Mouse (Mus musculus) limb, embryonic 14.5 days (tissue): ENCODE measurements around the gene Ugt1a6a. TPM values are rescaled to one million over a fixed set of nuclear protein-coding genes. Genes with fewer than 3 reads are reported as not detected.
A peak's percentile ranks its signal among the peaks of the same experiment; 100 is the strongest.

Experiments used
- ATAC-seq: fragments of 200-750 bp; cut with Nextera tagmentation; 2 replicates; pipeline ENCODE4 v1.8.0; 2017; ENCODE audit warnings: low read depth, moderate number of reproducible peaks, moderate TSS enrichment; ENCODE audit not compliant: low FRiP score
- DNase-seq: peaks from one replicate; pipeline ENCODE4 v3.0.0-alpha.2; 2015; ENCODE audit warnings: low spot score
- H3K27ac ChIP-seq: fragments of 300-500 bp; sonication (generic); replicated peaks from 2 replicates; pipeline ENCODE4 v1.5.1; 2014; ENCODE audit warnings: low read depth, mild to moderate bottlenecking, low read length, moderate library complexity, mixed read lengths
- H3K27me3 ChIP-seq: fragments of 300-500 bp; sonication (generic); 2 replicates; pipeline ENCODE4 v1.6.1; 2014; ENCODE audit warnings: low read length, mixed read lengths; ENCODE audit not compliant: control insufficient read depth, insufficient read depth
- H3K36me3 ChIP-seq: fragments of 300-500 bp; sonication (generic); 2 replicates; pipeline ENCODE4 v1.6.1; 2014; ENCODE audit warnings: mild to moderate bottlenecking, low read length, moderate library complexity, mixed read lengths; ENCODE audit not compliant: control insufficient read depth, insufficient read depth
- H3K4me1 ChIP-seq: fragments of 300-500 bp; sonication (generic); 2 replicates; pipeline ENCODE4 v1.6.1; 2014; ENCODE audit warnings: antibody characterized with exemption, low read length, mixed read lengths; ENCODE audit not compliant: control insufficient read depth, insufficient read depth
- H3K4me2 ChIP-seq: fragments of 300-500 bp; sonication (generic); replicated peaks from 2 replicates; pipeline ENCODE4 v1.6.1; 2014; ENCODE audit warnings: low read depth, mild to moderate bottlenecking, low read length, moderate library complexity; ENCODE audit not compliant: severe bottlenecking
- H3K4me3 ChIP-seq: fragments of 300-500 bp; sonication (generic); replicated peaks from 2 replicates; pipeline ENCODE4 v1.5.1; 2014; ENCODE audit warnings: low read length
- H3K9ac ChIP-seq: fragments of 300-500 bp; sonication (generic); 2 replicates; pipeline ENCODE4 v1.6.1; 2014; ENCODE audit warnings: mild to moderate bottlenecking, low read depth, low read length, moderate library complexity; ENCODE audit not compliant: severe bottlenecking
- H3K9me3 ChIP-seq: fragments of 300-500 bp; sonication (generic); 2 replicates; pipeline ENCODE4 v1.6.1; 2016; ENCODE audit warnings: low read length; ENCODE audit not compliant: control insufficient read depth
- POLR2A ChIP-seq: fragments of 200-500 bp; IDR thresholded peaks from 2 replicates; pipeline ENCODE4 v1.8.0; 2012; ENCODE audit warnings: inconsistent platforms, mild to moderate bottlenecking, moderate library complexity, borderline replicate concordance; ENCODE audit not compliant: insufficient read depth, insufficient read length; ENCODE audit errors: extremely low read depth
- WGBS: fragments of 180-500 bp; shearing (Covaris S2); extraction: QIAGEN DNeasy Blood & Tissue Kit; methylation state at CpG from one replicate; pipeline ENCODE4 v1.1.7; 2014; 5-methylcytosine and 5-hydroxymethylcytosine counted together
- polyA plus RNA-seq, 2 experiments: library from polyadenylated mRNA; depleted of rRNA in 1 of 2; stranded (reverse) in 1 of 2; unstranded in 1 of 2; fragments of >200 nt; fragmentation: Nextera tagmentation in 1 of 2; extraction: Ambion mirVana in 1 of 2; gene quantifications; 2 replicates each; pipeline versions ENCODE4 v1.2.1 to v1.2.3; 2012 to 2014

The Ugt1a6a gene
- polyA plus RNA-seq, 2 experiments = 2.3 to 5.4 TPM

GRCm38 (mm10) chr1:88258361-88258760, 123.8 kb downstream of the Ugt1a6a start:
- Histone ChIP-seq H3K36me3 (peaks cover 38% of the 10 kb centered on the region), H3K9ac (no peak overlapping the region)
- ATAC-seq = no peak

GRCm38 (mm10) chr1:88258881-88259642, 124.5 kb downstream of the Ugt1a6a start:
- Histone ChIP-seq H3K27me3 (no peaks in the 10 kb centered on the region), H3K9me3 (peaks cover 36% of the 10 kb centered on the region), H3K4me2 (no peak overlapping the region), H3K4me1 (no peaks in the 10 kb centered on the region), H3K4me3 (no peak overlapping the region), H3K9ac (no peak overlapping the region), H3K36me3 (peaks cover 45% of the 10 kb centered on the region), H3K27ac (no peak overlapping the region)
- WGBS = 75% methylated on average over 8 of the region's 8 CpGs
- TF ChIP-seq POLR2A = no peak
- ATAC-seq (no peak), DNase-seq (peak; percentile 57)

More at GRCm38 (mm10) chr1:88258361-88258760, 123.8 kb downstream of the Ugt1a6a start:
- H3K27me3 ChIP-seq = no peaks in the 10 kb centered on the region
- no peak overlapping the region for H3K27ac ChIP-seq
- TF ChIP-seq POLR2A = no peak
- H3K9me3 ChIP-seq = peaks cover 41% of the 10 kb centered on the region
- no peak overlapping the region for H3K4me2 ChIP-seq
- WGBS = 70% methylated on average over 6 of the region's 6 CpGs
- no peaks in the 10 kb centered on the region for H3K4me1 ChIP-seq
- no peak overlapping the region for H3K4me3 ChIP-seq
- no peak for DNase-seq

GRCm38 (mm10) chr1:88259643-88260024, 125.0 kb downstream of the Ugt1a6a start:
- Histone ChIP-seq H3K4me2 (no peak overlapping the region), H3K27me3 (no peaks in the 10 kb centered on the region), H3K27ac (no peak overlapping the region), H3K36me3 (peaks cover 51% of the 10 kb centered on the region), H3K9me3 (peaks cover 33% of the 10 kb centered on the region), H3K4me3 (no peak overlapping the region), H3K4me1 (no peaks in the 10 kb centered on the region), H3K9ac (no peak overlapping the region)
- DNase-seq (no peak), ATAC-seq (no peak)
- TF ChIP-seq POLR2A = no peak
- 76% methylated on average over 4 of the region's 4 CpGs for WGBS

- ATAC-seq = no peak
Measured at GRCm38 (mm10) chr1:88260114-88260513, 125.5 kb downstream of the Ugt1a6a start.

GRCm38 (mm10) chr1:88260604-88261377, 126.2 kb downstream of the Ugt1a6a start:
- DNase-seq (no peak), ATAC-seq (no peak)
- H3K27ac ChIP-seq = no peak overlapping the region
- no peak overlapping the region for H3K4me3 ChIP-seq
- H3K36me3 ChIP-seq = peaks cover 63% of the 10 kb centered on the region
- H3K4me2 ChIP-seq = no peak overlapping the region
- no peaks in the 10 kb centered on the region for H3K4me1 ChIP-seq
- WGBS = 84% methylated on average over 10 of the region's 10 CpGs
- TF ChIP-seq POLR2A = no peak
- no peaks in the 10 kb centered on the region for H3K27me3 ChIP-seq
- no peak overlapping the region for H3K9ac ChIP-seq
- H3K9me3 ChIP-seq = peaks cover 23% of the 10 kb centered on the region

More at GRCm38 (mm10) chr1:88260114-88260513, 125.5 kb downstream of the Ugt1a6a start:
- H3K4me3 ChIP-seq = no peak overlapping the region
- no peaks in the 10 kb centered on the region for H3K4me1 ChIP-seq
- no peak overlapping the region for H3K27ac ChIP-seq
- H3K27me3 ChIP-seq = no peaks in the 10 kb centered on the region
- H3K9ac ChIP-seq = no peak overlapping the region
- DNase-seq = peak; percentile 58
- TF ChIP-seq POLR2A = no peak
- no peak overlapping the region for H3K4me2 ChIP-seq
- 80% methylated on average over 6 of the region's 6 CpGs for WGBS
- H3K36me3 ChIP-seq = peaks cover 56% of the 10 kb centered on the region
- peaks cover 29% of the 10 kb centered on the region for H3K9me3 ChIP-seq
